Mouse (Mus musculus): Measurements from ENCODE around the gene Gm38119. TPM values are rescaled to one million over a fixed set of nuclear protein-coding genes. Genes with fewer than 3 reads are reported as not detected.
"Not testable (repeated sequence)": the region's sequence is repeated elsewhere in the genome, so short reads cannot be mapped to it uniquely, and the experiment has no call there.

Gm38119 gene
- polyA plus RNA-seq, 1 experiment: not detected

GRCm38 (mm10) chr3:92694613-92695012 lies 44.3 kb downstream of the Gm38119 start:
- H3K9me3 ChIP-seq (ENCODE audit: control insufficient read depth, low read length): no peaks in the 10 kb centered on the region

GRCm38 (mm10) chr3:92691688-92692087 lies 47.2 kb downstream of the Gm38119 start:
- H3K36me3 ChIP-seq (ENCODE audit: control insufficient read depth): no peaks in the 10 kb centered on the region
- TF ChIP-seq GATA1 (IDR thresholded peaks at IDR 0.05; ENCODE audit: low read length): no peak
- TF ChIP-seq TAL1 (IDR thresholded peaks at IDR 0.05; ENCODE audit: low read length): no peak

More at GRCm38 (mm10) chr3:92694613-92695012, 44.3 kb downstream of the Gm38119 start:
- H3K36me3 ChIP-seq (ENCODE audit: control insufficient read depth): no peaks in the 10 kb centered on the region
- no peaks in the 10 kb centered on the region for H3K4me1 ChIP-seq (ENCODE audit: control insufficient read depth)
- no peaks in the 10 kb centered on the region for H3K27me3 ChIP-seq (ENCODE audit: control insufficient read depth)
- no peak for TF ChIP-seq TAL1 (IDR thresholded peaks at IDR 0.05; ENCODE audit: low read length)
- no peak for TF ChIP-seq GATA1 (IDR thresholded peaks at IDR 0.05; ENCODE audit: low read length)
- H3K4me3 ChIP-seq (replicated peaks): no peak overlapping the region

DNA sequence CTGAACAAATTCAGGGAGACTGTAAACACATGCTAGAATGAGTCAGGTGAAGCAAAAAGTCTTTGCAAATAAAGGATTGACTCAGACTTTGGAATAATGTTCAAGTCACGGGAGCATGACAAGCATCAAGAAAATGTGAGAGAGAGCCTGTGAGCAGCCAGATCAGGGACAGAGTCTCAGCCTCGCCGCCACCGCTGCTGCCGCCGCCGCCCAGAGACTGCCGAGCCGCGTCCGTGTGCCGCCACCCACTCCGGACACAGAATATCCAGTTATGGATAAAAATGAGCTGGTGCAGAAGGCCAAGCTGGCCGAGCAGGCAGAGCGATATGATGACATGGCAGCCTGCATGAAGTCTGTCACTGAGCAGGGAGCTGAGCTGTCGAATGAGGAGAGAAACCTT lies 49.7 kb downstream of the Gm38119 start:
- H3K36me3 ChIP-seq (ENCODE audit: control insufficient read depth); H3K9me3 ChIP-seq (ENCODE audit: control insufficient read depth, low read length); H3K4me1 ChIP-seq (ENCODE audit: control insufficient read depth); H3K27me3 ChIP-seq (ENCODE audit: control insufficient read depth); H3K4me3 ChIP-seq (replicated peaks): not testable (repeated sequence)

More at GRCm38 (mm10) chr3:92691688-92692087, 47.2 kb downstream of the Gm38119 start:
- H3K4me1 ChIP-seq (ENCODE audit: control insufficient read depth): no peaks in the 10 kb centered on the region
- H3K4me3 ChIP-seq (replicated peaks): no peak overlapping the region
- no peaks in the 10 kb centered on the region for H3K27me3 ChIP-seq (ENCODE audit: control insufficient read depth)
- H3K9me3 ChIP-seq (ENCODE audit: control insufficient read depth, low read length): no peaks in the 10 kb centered on the region

Other genes with a start within 250 kb of the Gm38119 start
- gene Sprr4, start 238.6 kb downstream of the Gm38119 start, polyA plus RNA-seq (2012): not detected in 2 replicates
- not detected in 2 replicates for gene 2310046K23Rik, start 204.6 kb downstream of the Gm38119 start, polyA plus RNA-seq (2012)
- not detected in 2 replicates for gene Ivl, start 165.4 kb downstream of the Gm38119 start, polyA plus RNA-seq (2012)
- gene Smcp, start 150.1 kb downstream of the Gm38119 start, polyA plus RNA-seq (2012): not detected in 2 replicates
- not detected in 2 replicates for gene 2210017I01Rik, start 131.6 kb downstream of the Gm38119 start, polyA plus RNA-seq (2012)
- not detected in 2 replicates for gene Lce6a, start 117.4 kb downstream of the Gm38119 start, polyA plus RNA-seq (2012)
- gene Lce1a1, start 90.8 kb downstream of the Gm38119 start, polyA plus RNA-seq (2012): not detected in 2 replicates
- gene Lce1b, start 82.2 kb downstream of the Gm38119 start, polyA plus RNA-seq (2012): not detected in 2 replicates
- not detected in 2 replicates for gene Lce1a2, start 68.8 kb downstream of the Gm38119 start, polyA plus RNA-seq (2012)
- gene Lce1c, start 59.8 kb downstream of the Gm38119 start, polyA plus RNA-seq (2012): not detected in 2 replicates
- gene Lce1d, start 51.9 kb downstream of the Gm38119 start, polyA plus RNA-seq (2012): not detected in 2 replicates
- gene Lce1e, start 30.0 kb downstream of the Gm38119 start, polyA plus RNA-seq (2012): not detected in 2 replicates
- not detected in 2 replicates for gene Lce1f, start 18.7 kb downstream of the Gm38119 start, polyA plus RNA-seq (2012)
- not detected in 2 replicates for gene Lce1g, start 13.2 kb upstream of the Gm38119 start, polyA plus RNA-seq (2012)
- gene Lce1h, start 26.0 kb upstream of the Gm38119 start, polyA plus RNA-seq (2012): not detected in 2 replicates
- not detected in 2 replicates for gene Lce1i, start 39.8 kb upstream of the Gm38119 start, polyA plus RNA-seq (2012)
- gene Lce1j, start 51.4 kb upstream of the Gm38119 start, polyA plus RNA-seq (2012): not detected in 2 replicates
- not detected in 2 replicates for gene Lce1k, start 68.8 kb upstream of the Gm38119 start, polyA plus RNA-seq (2012)
- gene Kprp, start 88.2 kb upstream of the Gm38119 start, polyA plus RNA-seq (2012): not detected in 2 replicates
- not detected in 2 replicates for gene Lce1l, start 112.2 kb upstream of the Gm38119 start, polyA plus RNA-seq (2012)
- gene 2310050C09Rik, start 131.1 kb upstream of the Gm38119 start, polyA plus RNA-seq (2012): not detected in 2 replicates
- not detected in 2 replicates for gene Lce3a, start 187.1 kb upstream of the Gm38119 start, polyA plus RNA-seq (2012)
- not detected in 2 replicates for gene Lce3b, start 193.9 kb upstream of the Gm38119 start, polyA plus RNA-seq (2012)
- not detected in 2 replicates for gene Lce3c, start 205.4 kb upstream of the Gm38119 start, polyA plus RNA-seq (2012)
- not detected in 2 replicates for gene Lce3d, start 218.3 kb upstream of the Gm38119 start, polyA plus RNA-seq (2012)
- gene Lce3e, start 228.0 kb upstream of the Gm38119 start, polyA plus RNA-seq (2012): not detected in 2 replicates

All from erythroblast, embryonic 14.5 days (primary cell).